Mouse (Mus musculus) intestine, postnatal 0 days (tissue): ENCODE measurements around the gene F12. TPM values are rescaled to one million over a fixed set of nuclear protein-coding genes. Genes with fewer than 3 reads are reported as not detected.
A peak's percentile ranks its signal among the peaks of the same experiment; 100 is the strongest.

Experiments
- ATAC-seq: fragments of 200-750 bp; cut with Nextera tagmentation; 2 replicates; pipeline ENCODE4 v1.8.0; 2017; ENCODE audit warnings: mild to moderate bottlenecking, moderate TSS enrichment, moderate library complexity
- H3K27ac ChIP-seq: fragments of 300-500 bp; sonication (generic); 2 replicates; pipeline ENCODE4 v1.5.1; 2014; ENCODE audit warnings: mild to moderate bottlenecking, low read depth, low read length, moderate library complexity
- H3K27me3 ChIP-seq: fragments of 300-500 bp; sonication (generic); replicated peaks from 2 replicates; pipeline ENCODE4 v1.6.1; 2014; ENCODE audit warnings: low read length, mixed read lengths; ENCODE audit not compliant: control insufficient read depth, insufficient read depth
- H3K36me3 ChIP-seq: fragments of 300-500 bp; sonication (generic); 2 replicates; pipeline ENCODE4 v1.6.1; 2014; ENCODE audit warnings: mild to moderate bottlenecking, moderate library complexity; ENCODE audit not compliant: control insufficient read depth, insufficient read depth
- H3K4me1 ChIP-seq: fragments of 300-500 bp; sonication (generic); replicated peaks from 2 replicates; pipeline ENCODE4 v1.6.1; 2014; ENCODE audit warnings: antibody characterized with exemption, low read length, mixed read lengths; ENCODE audit not compliant: control insufficient read depth, insufficient read depth
- H3K4me2 ChIP-seq: fragments of 300-500 bp; sonication (generic); replicated peaks from 2 replicates; pipeline ENCODE4 v1.6.1; 2014; ENCODE audit warnings: low read depth, mild to moderate bottlenecking, moderate library complexity
- H3K4me3 ChIP-seq: fragments of 300-500 bp; sonication (generic); 2 replicates; pipeline ENCODE4 v1.5.1; 2014; ENCODE audit warnings: low read depth, low read length
- H3K9ac ChIP-seq: fragments of 300-500 bp; sonication (generic); 2 replicates; pipeline ENCODE4 v1.6.1; 2014; ENCODE audit warnings: mild to moderate bottlenecking, low read depth, low read length
- H3K9me3 ChIP-seq: fragments of 300-500 bp; sonication (generic); 2 replicates; pipeline ENCODE4 v1.6.1; 2016; ENCODE audit warnings: mixed run types; ENCODE audit not compliant: control insufficient read depth
- CTCF ChIP-seq: sonication (generic); IDR thresholded peaks from 2 replicates; pipeline ENCODE4 v1.5.1; 2016; ENCODE audit warnings: low read depth, mild to moderate bottlenecking, control low read depth, antibody characterized with exemption, moderate library complexity
- WGBS: fragments of 180-500 bp; shearing (Covaris S2); extraction: QIAGEN DNeasy Blood & Tissue Kit; methylation state at CpG from one replicate; pipeline ENCODE4 v1.1.7; 2014; 5-methylcytosine and 5-hydroxymethylcytosine counted together
- polyA plus RNA-seq: library from polyadenylated mRNA; unstranded; fragments of >200 nt; fragmentation: Nextera tagmentation; extraction: Ambion mirVana; gene quantifications from 2 replicates; pipeline ENCODE4 v1.2.1, GENCODE M21; 2015

The F12 gene
- polyA plus RNA-seq, 1 experiment from 2014 or later: 1.2 TPM

DNA sequence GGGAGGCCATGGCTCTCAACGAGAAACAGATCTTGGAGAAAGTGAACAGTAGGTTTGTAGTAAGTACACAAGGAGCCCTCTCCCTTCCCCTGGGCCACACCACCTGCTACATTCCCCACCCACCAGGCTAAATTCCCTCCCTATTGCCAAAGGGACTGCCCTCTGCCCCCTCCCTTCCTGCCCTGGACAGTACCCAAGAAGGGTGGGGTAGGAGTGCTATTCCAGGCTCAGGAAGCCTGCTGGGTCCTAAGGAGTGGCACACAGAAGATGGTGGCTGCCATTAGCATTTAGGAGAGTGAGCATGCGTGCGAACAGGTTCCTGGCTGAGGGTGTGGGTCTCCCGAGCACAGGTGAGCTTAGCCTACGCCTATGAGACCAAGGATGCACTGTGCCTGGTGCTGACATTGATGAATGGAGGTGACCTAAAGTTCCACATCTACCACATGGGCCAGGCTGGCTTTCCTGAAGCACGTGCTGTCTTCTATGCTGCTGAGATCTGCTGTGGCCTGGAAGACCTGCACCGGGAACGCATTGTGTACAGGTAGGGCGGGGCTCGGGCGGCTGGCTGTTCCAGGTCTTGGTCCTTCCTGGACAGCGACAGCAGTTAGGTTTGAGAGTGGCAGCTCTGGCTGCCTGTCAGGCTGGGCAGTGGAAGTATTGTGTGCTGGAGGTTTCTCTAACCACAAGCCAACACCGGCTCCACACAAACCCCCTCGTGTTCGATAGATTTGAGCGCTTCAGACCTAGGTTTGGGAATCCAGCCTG lies 25.4 kb upstream of the F12 start:
- H3K4me2 ChIP-seq: no peak overlapping the region
- H3K27me3 ChIP-seq: no peaks in the 10 kb centered on the region
- no peak overlapping the region for H3K4me3 ChIP-seq
- no peaks in the 10 kb centered on the region for H3K9me3 ChIP-seq
- no peak overlapping the region for H3K9ac ChIP-seq
- peak overlapping the region; percentile 23; the same call in 1 of the 2 replicates for H3K27ac ChIP-seq
- no peaks in the 10 kb centered on the region for H3K4me1 ChIP-seq
- ATAC-seq: no peak
- TF ChIP-seq CTCF: no peak
- WGBS: 82% methylated on average over 16 of the region's 16 CpGs
- peaks cover 57% of the 10 kb centered on the region for H3K36me3 ChIP-seq

DNA sequence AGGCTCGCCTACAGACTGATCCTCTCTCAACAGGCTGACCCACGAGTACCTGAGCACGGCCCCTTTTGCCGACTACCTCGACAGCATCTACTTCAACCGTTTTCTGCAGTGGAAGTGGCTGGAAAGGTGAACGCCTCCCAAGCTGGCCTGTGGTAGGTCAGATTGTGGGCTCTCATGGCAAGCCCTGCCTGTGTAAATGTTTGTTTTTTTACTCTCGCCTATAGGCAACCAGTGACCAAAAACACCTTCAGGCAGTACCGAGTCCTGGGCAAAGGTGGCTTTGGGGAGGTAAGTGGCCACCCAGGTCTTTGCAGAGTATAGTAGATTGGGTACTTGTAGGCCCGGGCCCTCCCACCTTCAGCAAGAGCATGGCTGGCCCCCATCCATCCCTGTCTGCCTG lies 24.7 kb upstream of the F12 start:
- ATAC-seq: no peak
- TF ChIP-seq CTCF: no peak
- no peak overlapping the region for H3K4me3 ChIP-seq
- no peak overlapping the region for H3K4me2 ChIP-seq
- H3K9ac ChIP-seq: no peak overlapping the region
- 0 out of 2 replicates have a peak overlapping the region, but pooled peaks have one; percentile 23 for H3K27ac ChIP-seq
- H3K27me3 ChIP-seq: no peaks in the 10 kb centered on the region
- H3K36me3 ChIP-seq: peaks cover 51% of the 10 kb centered on the region
- no peaks in the 10 kb centered on the region for H3K9me3 ChIP-seq
- peaks cover 5% of the 10 kb centered on the region for H3K4me1 ChIP-seq
- WGBS: 87% methylated on average over 10 of the region's 10 CpGs

DNA sequence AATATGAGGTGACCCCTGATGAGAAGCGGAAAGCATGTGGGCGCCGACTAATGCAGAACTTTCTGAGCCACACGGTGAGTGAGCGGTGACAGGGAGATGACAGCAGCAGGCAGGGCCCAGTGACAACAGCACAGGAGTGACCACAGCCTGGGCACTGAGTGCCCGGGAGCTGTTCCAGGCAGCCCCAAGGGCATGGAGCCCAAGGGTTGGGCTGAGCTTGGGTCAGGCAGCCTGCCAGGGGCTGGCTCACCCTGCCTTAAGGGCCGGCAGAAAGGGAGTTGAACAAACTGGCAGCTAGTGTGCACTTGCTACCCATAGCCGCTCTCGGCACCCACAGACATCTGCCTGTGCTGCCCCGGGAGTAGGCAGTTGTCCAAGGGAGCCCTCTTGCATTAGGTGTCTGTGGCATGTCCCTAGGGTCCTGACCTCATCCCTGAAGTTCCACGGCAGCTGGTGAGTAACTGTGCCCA lies 24.0 kb upstream of the F12 start:
- H3K27me3 ChIP-seq: no peaks in the 10 kb centered on the region
- peaks cover 44% of the 10 kb centered on the region for H3K36me3 ChIP-seq
- H3K4me2 ChIP-seq: no peak overlapping the region
- H3K4me1 ChIP-seq: peaks cover 12% of the 10 kb centered on the region
- no peak for ATAC-seq
- no peak overlapping the region for H3K9ac ChIP-seq
- 94% methylated on average over 11 of the region's 11 CpGs for WGBS
- no peak for TF ChIP-seq CTCF
- H3K27ac ChIP-seq: no peak overlapping the region
- no peaks in the 10 kb centered on the region for H3K9me3 ChIP-seq
- no peak overlapping the region for H3K4me3 ChIP-seq

DNA sequence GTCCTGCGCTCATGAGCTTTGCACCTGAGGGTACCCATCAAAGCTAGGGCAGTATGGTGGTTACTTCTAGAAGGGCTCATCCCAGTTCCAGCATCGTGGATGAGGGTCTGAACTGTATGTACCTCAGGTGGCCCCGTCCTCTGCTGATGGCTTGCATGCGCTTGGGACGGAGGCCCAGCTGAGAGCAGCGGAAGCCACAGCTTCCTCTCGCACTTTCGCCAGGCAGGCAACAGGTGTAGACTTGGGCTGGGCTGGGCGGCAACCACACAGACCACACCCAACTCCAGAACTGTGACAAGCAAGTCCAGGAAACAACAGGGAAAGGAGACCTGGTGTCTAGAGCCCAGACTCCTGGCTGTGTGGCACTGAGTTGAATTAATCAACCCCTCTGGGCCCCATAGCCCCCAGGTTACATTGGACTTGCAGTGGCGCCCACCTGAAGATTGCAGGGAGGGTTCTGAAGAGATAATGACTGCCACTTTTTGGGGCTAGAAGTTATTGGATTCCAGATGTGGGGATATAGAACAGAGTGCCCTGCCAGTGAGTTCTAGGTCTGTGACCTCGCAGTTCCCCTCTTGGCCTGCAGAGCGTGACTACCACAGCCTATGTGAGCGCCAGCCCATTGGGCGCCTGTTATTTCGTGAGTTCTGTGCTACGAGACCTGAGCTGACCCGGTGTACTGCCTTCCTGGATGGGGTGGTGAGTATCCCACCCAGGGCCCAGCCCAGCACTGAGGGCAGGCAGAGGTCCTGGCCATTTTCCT lies 23.3 kb upstream of the F12 start:
- H3K9ac ChIP-seq: no peak overlapping the region
- ATAC-seq: no peak

DNA sequence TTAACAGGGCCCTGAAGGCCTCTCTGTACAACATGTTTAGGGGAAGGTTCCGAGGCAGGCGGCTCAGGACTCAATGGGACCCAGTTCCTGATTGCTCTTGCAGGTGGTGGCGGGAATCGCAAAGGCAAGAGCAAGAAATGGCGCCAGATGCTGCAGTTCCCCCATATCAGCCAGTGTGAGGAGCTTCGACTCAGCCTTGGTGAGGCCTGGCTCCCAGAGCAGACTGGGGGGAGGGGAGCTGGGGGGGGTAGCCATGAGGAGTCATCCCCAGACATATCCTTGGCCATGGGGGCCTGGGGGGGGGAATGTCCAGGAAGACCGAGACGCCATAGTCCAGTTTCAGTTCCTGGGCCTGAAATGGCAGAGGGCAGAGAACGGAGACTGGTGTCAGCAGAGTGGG lies 22.6 kb upstream of the F12 start:
- ATAC-seq: no peak
- WGBS: 89% methylated on average over 9 of the region's 9 CpGs
- H3K4me1 ChIP-seq: peaks cover 13% of the 10 kb centered on the region

More for the DNA sequence above, 23.3 kb upstream of the F12 start:
- Histone ChIP-seq H3K4me2 (no peak overlapping the region), H3K27me3 (no peaks in the 10 kb centered on the region), H3K4me1 (peaks cover 13% of the 10 kb centered on the region), H3K9me3 (no peaks in the 10 kb centered on the region), H3K36me3 (peaks cover 44% of the 10 kb centered on the region), H3K4me3 (no peak overlapping the region), H3K27ac (peak overlapping the region; percentile 15; the same call in 1 of the 2 replicates)
- peak; percentile 27; the same call in 1 of the 2 replicates for TF ChIP-seq CTCF
- WGBS: 70% methylated on average over 17 of the region's 17 CpGs

DNA sequence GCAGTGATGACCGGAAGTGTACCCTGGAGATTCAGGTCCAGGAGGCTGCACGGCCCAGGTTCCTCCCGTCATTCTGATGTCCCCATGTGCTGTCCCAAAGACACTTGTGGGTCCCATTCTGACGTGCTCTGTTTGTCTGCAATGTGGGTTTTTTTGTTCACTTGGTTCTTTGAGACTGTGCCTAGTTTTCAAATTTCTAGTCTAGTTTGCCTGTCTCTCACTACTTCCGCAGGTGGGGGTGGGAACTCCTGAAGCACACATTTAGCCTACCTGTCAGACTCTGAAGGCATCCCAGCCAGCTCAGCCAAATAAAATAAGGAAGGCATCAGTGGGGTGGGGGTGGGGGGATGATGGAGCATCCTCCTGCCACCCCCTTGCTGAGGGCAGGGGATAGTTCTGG lies 21.5 kb upstream of the F12 start:
- Histone ChIP-seq H3K4me2 (no peak overlapping the region), H3K4me3 (no peak overlapping the region), H3K9me3 (no peaks in the 10 kb centered on the region), H3K27ac (no peak overlapping the region), H3K36me3 (peaks cover 31% of the 10 kb centered on the region), H3K27me3 (no peaks in the 10 kb centered on the region), H3K4me1 (peaks cover 13% of the 10 kb centered on the region), H3K9ac (no peak overlapping the region)
- TF ChIP-seq CTCF: no peak
- 89% methylated on average over 5 of the region's 5 CpGs for WGBS
- no peak for ATAC-seq

More for the DNA sequence above, 22.6 kb upstream of the F12 start:
- no peaks in the 10 kb centered on the region for H3K9me3 ChIP-seq
- no peaks in the 10 kb centered on the region for H3K27me3 ChIP-seq
- no peak overlapping the region for H3K4me3 ChIP-seq
- 0 out of 2 replicates have a peak overlapping the region, but pooled peaks have one; percentile 15 for H3K27ac ChIP-seq
- no peak for TF ChIP-seq CTCF
- peaks cover 39% of the 10 kb centered on the region for H3K36me3 ChIP-seq
- no peak overlapping the region for H3K4me2 ChIP-seq
- H3K9ac ChIP-seq: no peak overlapping the region
